Mouse (Mus musculus): ENCODE measurements around the gene Slc34a1. TPM values are rescaled to one million over a fixed set of nuclear protein-coding genes. Genes with fewer than 3 reads are reported as not detected.
A peak's percentile ranks its signal among the peaks of the same experiment; 100 is the strongest.

The Slc34a1 gene
- total RNA-seq, 2 experiments from 2014 or later: not detected

- no peak for ATAC-seq (replicated peaks; ENCODE audit: low FRiP score, low TSS enrichment, poor library complexity, severe bottlenecking)
Measured at GRCm38 (mm10) chr13:55403935-55404852, 6.2 kb downstream of the Slc34a1 start.

GRCm38 (mm10) chr13:55404853-55405782 lies 7.1 kb downstream of the Slc34a1 start:
- ATAC-seq (replicated peaks; ENCODE audit: low FRiP score, low TSS enrichment, poor library complexity, severe bottlenecking): peak; percentile 73

- no peak for ATAC-seq (replicated peaks; ENCODE audit: low FRiP score, low TSS enrichment, poor library complexity, severe bottlenecking)
Measured at GRCm38 (mm10) chr13:55405783-55406390, 7.9 kb downstream of the Slc34a1 start.

GRCm38 (mm10) chr13:55407341-55407740 lies 9.4 kb downstream of the Slc34a1 start:
- ATAC-seq (replicated peaks; ENCODE audit: low FRiP score, low TSS enrichment, poor library complexity, severe bottlenecking): no peak

GRCm38 (mm10) chr13:55408546-55409120 lies 10.6 kb downstream of the Slc34a1 start:
- no peak for ATAC-seq (replicated peaks; ENCODE audit: low FRiP score, low TSS enrichment, poor library complexity, severe bottlenecking)

GRCm38 (mm10) chr13:55411826-55412225 lies 13.8 kb downstream of the Slc34a1 start:
- ATAC-seq (replicated peaks; ENCODE audit: low FRiP score, low TSS enrichment, poor library complexity, severe bottlenecking): no peak

GRCm38 (mm10) chr13:55412643-55413307 lies 14.8 kb downstream of the Slc34a1 start:
- ATAC-seq (replicated peaks; ENCODE audit: low FRiP score, low TSS enrichment, poor library complexity, severe bottlenecking): peak; percentile 81

GRCm38 (mm10) chr13:55413333-55413732 lies 15.3 kb downstream of the Slc34a1 start:
- peak; percentile 78 for ATAC-seq (replicated peaks; ENCODE audit: low FRiP score, low TSS enrichment, poor library complexity, severe bottlenecking)

GRCm38 (mm10) chr13:55414743-55415380 lies 16.9 kb downstream of the Slc34a1 start, which contains the start of gene Pfn3:
Pfn3 (minus strand) TSS chr13:55415232.
- no peak for ATAC-seq (replicated peaks; ENCODE audit: low FRiP score, low TSS enrichment, poor library complexity, severe bottlenecking)

GRCm38 (mm10) chr13:55418004-55418403 lies 20.0 kb downstream of the Slc34a1 start:
- ATAC-seq (replicated peaks; ENCODE audit: low FRiP score, low TSS enrichment, poor library complexity, severe bottlenecking): peak; percentile 68

GRCm38 (mm10) chr13:55419142-55419541 lies 21.2 kb downstream of the Slc34a1 start:
- ATAC-seq (replicated peaks; ENCODE audit: low FRiP score, low TSS enrichment, poor library complexity, severe bottlenecking): no peak

- ATAC-seq (replicated peaks; ENCODE audit: low FRiP score, low TSS enrichment, poor library complexity, severe bottlenecking): no peak
Measured at GRCm38 (mm10) chr13:55420018-55420932, 22.3 kb downstream of the Slc34a1 start.

- ATAC-seq (replicated peaks; ENCODE audit: low FRiP score, low TSS enrichment, poor library complexity, severe bottlenecking): peak; percentile 43
Measured at GRCm38 (mm10) chr13:55420933-55421800, 23.2 kb downstream of the Slc34a1 start.

GRCm38 (mm10) chr13:55426613-55427012 lies 28.6 kb downstream of the Slc34a1 start, which contains the start of gene F12:
F12 (minus strand) TSS chr13:55426793.
- no peak for ATAC-seq (replicated peaks; ENCODE audit: low FRiP score, low TSS enrichment, poor library complexity, severe bottlenecking)

GRCm38 (mm10) chr13:55429226-55429888 lies 31.4 kb downstream of the Slc34a1 start:
- ATAC-seq (replicated peaks; ENCODE audit: low FRiP score, low TSS enrichment, poor library complexity, severe bottlenecking): no peak

GRCm38 (mm10) chr13:55430566-55430965 lies 32.6 kb downstream of the Slc34a1 start:
- no peak for ATAC-seq (replicated peaks; ENCODE audit: low FRiP score, low TSS enrichment, poor library complexity, severe bottlenecking)

All from megakaryocyte-erythroid progenitor cell, adult 5-6 weeks (primary cell).